Mouse (Mus musculus) spleen, adult 2 months (tissue): Measurements from ENCODE around the gene Olfr71.
A peak's percentile ranks its signal among the peaks of the same experiment; 100 is the strongest.

Experiments
- CTCF ChIP-seq: fragments of 200-500 bp; IDR thresholded peaks from 2 replicates; pipeline ENCODE4 v1.5.1; 2011; ENCODE audit warnings: mild to moderate bottlenecking, inconsistent platforms; ENCODE audit not compliant: insufficient read depth, insufficient read length, insufficient replicate concordance; ENCODE audit errors: extremely low read depth
- POLR2A ChIP-seq: fragments of 200-500 bp; IDR thresholded peaks from 2 replicates; pipeline ENCODE4 v1.6.1; 2011; ENCODE audit warnings: low read depth, low read length, inconsistent platforms

GRCm38 (mm10) chr4:43672070-43672469 is 38.0 kb downstream of the Olfr71 start:
- peak; percentile 42; the same call in 1 of the 2 replicates for TF ChIP-seq CTCF
- TF ChIP-seq POLR2A, result no peak
